Mouse (Mus musculus) kidney, embryonic 14.5 days (tissue): ENCODE measurements around the gene Matn4. TPM values are rescaled to one million over a fixed set of nuclear protein-coding genes. Genes with fewer than 3 reads are reported as not detected.

Experiments used
- ATAC-seq: fragments of 200-750 bp; cut with Nextera tagmentation; 2 replicates; pipeline ENCODE4 v1.8.0; 2017; ENCODE audit warnings: moderate number of reproducible peaks, mild to moderate bottlenecking, moderate TSS enrichment, moderate library complexity; ENCODE audit not compliant: low FRiP score, low TSS enrichment
- H3K27ac ChIP-seq: fragments of 300-500 bp; sonication (generic); 2 replicates; pipeline ENCODE4 v1.5.1; 2014; ENCODE audit warnings: low read depth, mild to moderate bottlenecking, low read length, moderate library complexity, mixed read lengths
- H3K27me3 ChIP-seq: fragments of 300-500 bp; sonication (generic); 2 replicates; pipeline ENCODE4 v1.6.1; 2014; ENCODE audit warnings: mild to moderate bottlenecking, low read length; ENCODE audit not compliant: control insufficient read depth, insufficient read depth
- H3K36me3 ChIP-seq: fragments of 300-500 bp; sonication (generic); 2 replicates; pipeline ENCODE4 v1.6.1; 2014; ENCODE audit warnings: low read length, mixed read lengths; ENCODE audit not compliant: control insufficient read depth, insufficient read depth
- H3K4me1 ChIP-seq: fragments of 300-500 bp; sonication (generic); 2 replicates; pipeline ENCODE4 v1.6.1; 2014; ENCODE audit warnings: low read length, mixed read lengths; ENCODE audit not compliant: control insufficient read depth, insufficient read depth
- H3K4me2 ChIP-seq: fragments of 300-500 bp; sonication (generic); replicated peaks from 2 replicates; pipeline ENCODE4 v1.6.1; 2014; ENCODE audit warnings: low read depth, mild to moderate bottlenecking, low read length
- H3K4me3 ChIP-seq: fragments of 300-500 bp; sonication (generic); 2 replicates; pipeline ENCODE4 v1.5.1; 2014; ENCODE audit warnings: mild to moderate bottlenecking, low read length
- H3K9ac ChIP-seq: fragments of 300-500 bp; sonication (generic); 2 replicates; pipeline ENCODE4 v1.6.1; 2014; ENCODE audit warnings: low read depth, mild to moderate bottlenecking, low read length, moderate library complexity
- H3K9me3 ChIP-seq: fragments of 300-500 bp; sonication (generic); 2 replicates; pipeline ENCODE4 v1.6.1; 2016; ENCODE audit warnings: low read length; ENCODE audit not compliant: control insufficient read depth
- WGBS: fragments of 180-500 bp; shearing (Covaris S2); extraction: QIAGEN DNeasy Blood & Tissue Kit; methylation state at CpG from one replicate; pipeline ENCODE4 v1.1.7; 2014; 5-methylcytosine and 5-hydroxymethylcytosine counted together
- polyA plus RNA-seq: library from polyadenylated mRNA; unstranded; fragments of >200 nt; fragmentation: Nextera tagmentation; extraction: Ambion mirVana; gene quantifications from 2 replicates; pipeline ENCODE4 v1.2.1, GENCODE M21; 2014

Matn4 gene
- 0.12 and 0.20 TPM in 2 replicates for polyA plus RNA-seq

DNA sequence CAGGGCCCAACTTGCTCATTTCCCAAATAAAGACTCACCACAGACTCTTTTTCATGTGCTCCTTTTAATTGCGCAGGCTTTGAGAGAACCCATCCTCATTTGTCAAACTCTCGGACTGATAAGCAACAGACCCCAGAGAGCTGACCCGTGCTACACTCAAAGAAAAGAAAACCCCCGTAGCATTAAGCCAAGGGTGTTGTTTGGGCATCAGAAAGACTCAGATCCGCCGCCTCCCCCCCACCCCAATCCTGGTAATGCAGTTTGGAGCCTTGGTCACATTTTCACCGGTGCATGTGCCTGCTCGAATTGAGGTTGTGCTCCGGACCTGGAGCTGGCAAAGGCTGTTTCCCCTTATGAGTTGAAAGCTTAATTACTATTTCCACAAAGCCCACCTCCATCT, at the start of gene Matn4:
TSS of gene Matn4 (minus strand) at position 101 of the 400 bp plus-strand sequence.
- Histone ChIP-seq H3K4me3 (peak within 1 kb of the TSS; percentile 40), H3K4me2 (peak within 1 kb of the TSS; percentile 69), H3K27ac (no peak within 1 kb of the TSS), H3K4me1 (peaks cover 19% of the 10 kb centered on the region; the same call in 1 of the 2 replicates), H3K27me3 (peaks cover 97% of the 10 kb centered on the region), H3K9ac (peak within 1 kb of the TSS; percentile 47; the same call in 1 of the 2 replicates), H3K9me3 (no peaks in the 10 kb centered on the region), H3K36me3 (no peaks in the 10 kb centered on the region)
- WGBS: 6% methylated on average over 9 of the region's 9 CpGs
- ATAC-seq: no peak

DNA sequence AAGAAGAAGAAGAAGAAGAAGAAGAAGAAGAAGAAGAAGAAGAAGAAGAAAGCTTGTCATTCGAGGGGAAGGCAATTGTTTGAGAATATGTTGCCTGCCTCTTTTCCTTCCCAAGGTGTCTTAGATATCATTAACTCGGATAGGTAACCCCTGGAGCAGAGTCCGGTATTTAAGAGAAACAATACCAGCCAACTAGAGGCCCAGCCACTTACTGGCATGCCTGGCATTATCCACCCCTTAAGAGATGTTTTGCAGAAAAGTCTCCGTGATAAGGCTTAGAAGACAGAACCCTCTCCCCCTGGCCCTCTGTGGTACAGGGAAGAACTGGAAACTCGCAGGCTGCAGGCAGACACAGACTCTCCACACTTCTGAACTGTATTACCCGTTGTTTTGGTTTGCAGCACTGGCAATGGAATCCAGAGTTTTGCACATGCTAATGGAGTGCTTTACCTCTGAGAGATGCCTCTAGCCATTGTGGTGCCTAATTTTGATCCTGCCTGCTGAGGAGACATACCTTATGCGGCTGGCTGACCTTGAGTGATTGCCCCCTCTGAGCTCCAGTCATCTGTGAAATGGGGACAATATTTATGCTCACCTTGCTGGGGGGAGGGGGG, 49.0 kb upstream of the Matn4 start:
- no peak overlapping the region for H3K4me2 ChIP-seq
- no peaks in the 10 kb centered on the region for H3K9me3 ChIP-seq
- H3K27ac ChIP-seq: 0 out of 2 replicates have a peak overlapping the region, but pooled peaks have one; percentile 24
- no peak overlapping the region for H3K4me3 ChIP-seq
- no peak overlapping the region for H3K9ac ChIP-seq
- H3K4me1 ChIP-seq: peaks cover 27% of the 10 kb centered on the region
- no peaks in the 10 kb centered on the region for H3K27me3 ChIP-seq
- ATAC-seq: no peak
- H3K36me3 ChIP-seq: no peaks in the 10 kb centered on the region
- 58% methylated on average over 7 of the region's 7 CpGs for WGBS

DNA sequence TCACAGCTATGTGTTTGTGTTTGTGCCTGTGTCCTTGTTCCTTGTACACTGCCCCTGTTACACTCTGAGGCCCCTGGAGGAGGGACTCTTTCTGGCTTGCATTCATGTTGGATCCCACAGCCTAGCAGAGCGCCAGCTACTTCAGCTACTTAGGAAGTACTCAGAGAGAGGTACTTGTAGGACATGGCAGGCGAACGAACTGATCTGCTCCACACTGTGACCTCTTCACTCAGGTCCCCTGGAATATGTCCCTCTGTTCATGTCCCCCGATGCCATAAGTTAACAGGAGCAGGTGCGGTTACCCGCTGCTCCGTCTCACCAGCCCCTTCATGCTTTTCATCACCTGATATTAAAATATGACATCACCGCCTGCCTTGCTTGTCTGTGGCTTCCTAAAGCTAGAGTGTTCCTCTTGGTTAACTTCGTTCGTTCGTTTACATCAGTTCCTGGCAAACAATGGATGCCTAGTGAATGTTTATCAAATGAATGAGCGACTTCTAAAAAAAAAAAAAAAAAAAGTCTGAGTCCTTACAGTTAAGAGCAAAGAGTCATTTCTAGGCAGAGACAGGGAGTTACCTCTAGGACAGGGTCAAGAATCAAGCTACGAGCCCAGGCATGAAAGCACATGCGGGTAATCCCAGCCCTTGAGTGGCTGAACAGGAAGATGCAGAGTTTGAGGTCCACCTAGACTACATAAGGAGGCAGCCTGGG, 48.2 kb upstream of the Matn4 start:
- Histone ChIP-seq H3K4me1 (peaks cover 27% of the 10 kb centered on the region), H3K4me2 (no peak overlapping the region), H3K4me3 (no peak overlapping the region), H3K36me3 (no peaks in the 10 kb centered on the region), H3K9ac (no peak overlapping the region), H3K27me3 (no peaks in the 10 kb centered on the region), H3K27ac (no peak overlapping the region), H3K9me3 (no peaks in the 10 kb centered on the region)
- no peak for ATAC-seq
- WGBS: 82% methylated on average over 14 of the region's 14 CpGs

DNA sequence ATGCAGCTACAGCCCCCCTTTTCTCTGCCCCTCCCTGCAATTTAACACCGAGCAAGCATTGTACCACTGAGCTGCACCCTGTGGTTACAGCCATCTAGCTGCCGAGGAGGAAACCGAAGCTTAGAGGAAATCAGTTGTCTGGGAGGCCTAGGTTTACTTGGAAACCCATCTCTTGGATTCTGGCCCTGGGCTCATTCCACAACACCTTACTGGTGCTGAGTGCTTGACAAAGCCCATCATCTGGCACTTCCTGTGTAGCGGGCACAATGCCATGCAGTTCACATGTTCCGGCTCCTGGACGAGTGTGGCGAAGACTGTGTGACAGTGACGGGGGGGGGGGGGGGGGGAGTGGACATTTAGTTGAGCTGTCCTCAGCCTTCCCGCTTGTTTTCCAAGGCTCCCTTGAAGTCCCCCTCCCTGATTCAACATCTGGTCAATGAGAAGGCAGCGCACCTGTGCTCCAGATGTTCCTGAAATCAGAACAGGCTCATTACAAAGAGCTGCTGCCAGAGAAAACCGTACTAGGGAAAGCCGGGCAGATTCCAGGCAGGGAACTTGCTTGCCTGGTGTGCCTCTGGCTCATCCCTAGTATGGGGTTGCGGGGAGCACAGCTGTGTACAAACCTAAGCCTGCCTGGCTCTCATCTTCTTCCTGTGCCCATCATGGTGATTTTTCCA, 47.2 kb upstream of the Matn4 start:
- 54% methylated on average over 12 of the region's 13 CpGs for WGBS
- Histone ChIP-seq H3K4me1 (peaks cover 27% of the 10 kb centered on the region), H3K27me3 (no peaks in the 10 kb centered on the region), H3K4me3 (no peak overlapping the region), H3K36me3 (no peaks in the 10 kb centered on the region), H3K9me3 (no peaks in the 10 kb centered on the region), H3K27ac (no peak overlapping the region), H3K4me2 (no peak overlapping the region), H3K9ac (no peak overlapping the region)
- no peak for ATAC-seq

DNA sequence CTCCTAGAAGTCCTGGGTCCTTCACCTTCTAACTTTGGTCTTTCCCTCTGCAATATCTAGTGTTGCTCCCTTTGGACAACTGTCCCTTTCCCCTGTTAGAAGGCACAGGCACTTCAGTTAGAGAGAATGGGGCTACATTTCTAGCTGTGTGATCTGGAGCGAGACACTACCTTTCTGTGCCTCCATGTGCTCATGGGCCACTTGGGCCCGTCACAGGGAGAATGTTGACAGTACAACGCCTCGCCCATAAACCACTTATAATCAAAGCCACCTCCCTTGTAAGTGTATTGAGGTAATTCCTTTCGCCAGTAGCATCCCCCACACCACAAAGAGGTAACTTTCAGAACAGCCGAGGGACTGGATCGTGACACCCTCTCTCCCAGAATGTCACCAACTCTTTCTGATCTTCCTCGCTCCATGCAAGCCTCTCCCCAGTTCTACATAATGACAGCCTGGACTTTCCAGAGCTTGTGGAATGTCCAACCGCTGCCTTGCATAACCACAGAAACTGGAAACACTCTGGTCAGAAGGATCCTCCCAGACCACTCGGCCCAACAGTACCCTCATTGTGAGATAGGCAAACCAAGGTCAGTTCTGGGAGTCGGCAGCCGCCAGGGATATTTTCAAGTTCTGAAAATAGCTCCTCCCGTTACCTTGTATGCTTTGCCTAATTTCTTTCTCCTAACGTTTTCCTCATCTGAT, 44.5 kb upstream of the Matn4 start:
- Histone ChIP-seq H3K27ac (no peak overlapping the region), H3K4me3 (no peak overlapping the region), H3K9me3 (no peaks in the 10 kb centered on the region), H3K4me2 (no peak overlapping the region), H3K36me3 (no peaks in the 10 kb centered on the region), H3K4me1 (peaks cover 7% of the 10 kb centered on the region; the same call in 1 of the 2 replicates), H3K9ac (no peak overlapping the region), H3K27me3 (no peaks in the 10 kb centered on the region)
- ATAC-seq: no peak
- WGBS: 82% methylated on average over 14 of the region's 14 CpGs

DNA sequence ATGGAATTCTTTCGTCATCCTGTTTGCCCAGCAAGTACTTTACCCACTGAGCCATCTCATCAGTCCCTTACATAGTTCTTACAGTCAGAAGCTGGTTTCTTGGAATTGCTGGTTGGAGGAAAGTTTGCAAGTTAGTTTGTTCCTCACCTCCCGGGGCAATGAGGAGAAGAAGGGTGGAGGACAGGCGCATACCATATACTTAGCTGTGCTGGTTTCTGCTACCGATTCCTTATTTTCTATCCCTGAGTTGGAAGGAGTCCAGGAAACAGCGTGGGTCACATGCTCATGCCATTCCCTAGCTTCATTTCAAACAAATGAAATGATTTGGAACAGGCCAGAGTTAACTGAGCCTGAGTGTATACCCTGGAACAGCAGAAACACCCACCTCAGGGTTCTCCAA, 44.0 kb upstream of the Matn4 start:
- 84% methylated on average over 5 of the region's 5 CpGs for WGBS
- Histone ChIP-seq H3K9ac (no peak overlapping the region), H3K36me3 (no peaks in the 10 kb centered on the region), H3K27ac (no peak overlapping the region), H3K4me3 (no peak overlapping the region), H3K27me3 (no peaks in the 10 kb centered on the region), H3K4me2 (no peak overlapping the region), H3K9me3 (no peaks in the 10 kb centered on the region), H3K4me1 (peaks cover 1% of the 10 kb centered on the region; the same call in 1 of the 2 replicates)
- ATAC-seq: no peak

DNA sequence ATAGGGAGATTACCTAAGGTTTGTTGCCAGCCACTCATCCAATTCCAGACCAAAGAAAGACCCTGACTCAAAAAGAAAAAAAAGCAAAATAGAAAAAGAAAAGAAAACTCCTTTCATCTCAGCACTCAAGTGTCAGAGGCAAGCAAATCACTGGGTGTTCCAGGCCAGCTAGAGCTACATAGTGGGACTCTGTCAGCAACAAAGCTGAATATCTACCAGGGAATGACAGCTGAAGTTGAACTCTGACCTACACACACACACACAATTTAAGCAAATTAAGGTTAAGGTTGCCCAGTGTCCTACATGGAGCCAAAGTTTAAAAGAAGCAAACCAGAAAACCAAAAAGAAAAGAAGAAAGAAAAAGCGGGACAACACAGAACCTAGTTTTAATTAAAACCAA, 43.2 kb upstream of the Matn4 start:
- no peaks in the 10 kb centered on the region for H3K4me1 ChIP-seq
- WGBS: 88% methylated on average over 1 of the region's 1 CpGs

DNA sequence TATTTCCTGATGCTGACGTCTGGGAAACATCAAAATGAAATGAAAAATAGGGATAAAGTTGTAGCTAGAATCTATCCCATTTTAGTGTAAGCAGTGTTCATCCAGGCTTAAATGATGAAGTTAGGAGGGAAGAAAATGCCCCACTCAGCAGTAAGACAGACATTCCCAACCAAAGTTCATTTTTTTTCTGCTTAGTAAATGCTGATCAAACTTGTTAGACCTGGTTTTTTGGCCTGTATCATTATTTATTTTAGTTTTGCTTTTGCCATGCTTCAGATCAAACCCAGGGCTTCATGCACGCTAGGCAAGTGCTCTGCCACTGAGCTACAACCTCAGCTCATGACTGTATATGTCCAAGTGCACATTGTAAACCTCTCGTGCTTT, 41.1 kb upstream of the Matn4 start:
- H3K4me1 ChIP-seq: peaks cover 6% of the 10 kb centered on the region
- no peak overlapping the region for H3K4me2 ChIP-seq
- no peaks in the 10 kb centered on the region for H3K9me3 ChIP-seq
- no peaks in the 10 kb centered on the region for H3K27me3 ChIP-seq
- ATAC-seq: no peak
- H3K36me3 ChIP-seq: no peaks in the 10 kb centered on the region
- H3K4me3 ChIP-seq: no peak overlapping the region
- no peak overlapping the region for H3K9ac ChIP-seq
- no peak overlapping the region for H3K27ac ChIP-seq
- WGBS: 85% methylated on average over 3 of the region's 3 CpGs

More for the DNA sequence above, 43.2 kb upstream of the Matn4 start:
- no peak overlapping the region for H3K4me2 ChIP-seq
- no peaks in the 10 kb centered on the region for H3K36me3 ChIP-seq
- no peak overlapping the region for H3K4me3 ChIP-seq
- no peak overlapping the region for H3K9ac ChIP-seq
- no peaks in the 10 kb centered on the region for H3K9me3 ChIP-seq
- H3K27me3 ChIP-seq: no peaks in the 10 kb centered on the region
- H3K27ac ChIP-seq: no peak overlapping the region
- ATAC-seq: no peak
